Mouse (Mus musculus) lung, postnatal 0 days (tissue): ENCODE results near the gene Btc.

Experiments
- CTCF ChIP-seq: IDR thresholded peaks from 2 replicates; pipeline ENCODE4 v1.5.1; 2016; ENCODE audit warnings: antibody characterized with exemption, mild to moderate bottlenecking
- EP300 ChIP-seq: IDR thresholded peaks from 2 replicates; pipeline ENCODE4 v1.6.1; 2016; ENCODE audit warnings: antibody characterized with exemption, mild to moderate bottlenecking, control low read depth

GRCm38 (mm10) chr5:91352645-91353044, 50.1 kb downstream of the Btc start:
- TF ChIP-seq CTCF (no peak), EP300 (no peak)
